Mouse (Mus musculus) spleen, adult 2 months (tissue): ENCODE measurements at regions not wholly inside any gene's neighbourhood (a gene's known extent, or its start where the extent isn't known, plus 50 kb on each side); places are given as distances from the start of the nearest gene placed in this dataset.

ENCODE experiments used
- DNase-seq, 2 experiments: peaks; one replicate each; pipeline versions ENCODE4 v3.0.0 to v3.0.0-alpha.2; 2012 to 2021; ENCODE audit warnings: low spot score in 2 of 2, low read depth in 1 of 2
- H3K27ac ChIP-seq: fragments of 200-500 bp; 2 replicates; pipeline ENCODE4 v1.5.1; 2012; ENCODE audit warnings: low read length, inconsistent platforms; ENCODE audit not compliant: insufficient read depth
- H3K27me3 ChIP-seq: fragments of 200-500 bp; 2 replicates; pipeline ENCODE4 v1.6.1; 2012; ENCODE audit warnings: mild to moderate bottlenecking, moderate library complexity, low read length, inconsistent platforms; ENCODE audit not compliant: control insufficient read depth, insufficient read depth
- H3K36me3 ChIP-seq: fragments of 200-500 bp; 2 replicates; pipeline ENCODE4 v1.6.1; 2012; ENCODE audit warnings: mild to moderate bottlenecking, low read length, inconsistent platforms; ENCODE audit not compliant: control insufficient read depth, insufficient read depth
- H3K4me1 ChIP-seq: fragments of 200-500 bp; 2 replicates; pipeline ENCODE4 v1.6.1; 2011; ENCODE audit warnings: inconsistent platforms; ENCODE audit not compliant: control insufficient read depth, insufficient read depth, insufficient read length
- H3K4me3 ChIP-seq: fragments of 200-500 bp; 2 replicates; pipeline ENCODE4 v1.5.1; 2011; ENCODE audit warnings: mild to moderate bottlenecking, inconsistent platforms; ENCODE audit not compliant: insufficient read depth, insufficient read length; ENCODE audit errors: extremely low read depth
- CTCF ChIP-seq: fragments of 200-500 bp; IDR thresholded peaks from 2 replicates; pipeline ENCODE4 v1.5.1; 2011; ENCODE audit warnings: mild to moderate bottlenecking, inconsistent platforms; ENCODE audit not compliant: insufficient read depth, insufficient read length, insufficient replicate concordance; ENCODE audit errors: extremely low read depth
- POLR2A ChIP-seq: fragments of 200-500 bp; IDR thresholded peaks from 2 replicates; pipeline ENCODE4 v1.6.1; 2011; ENCODE audit warnings: low read depth, low read length, inconsistent platforms
- WGBS: fragments of 180-500 bp; shearing (Covaris S2); methylation state at CpG from one replicate; pipeline ENCODE4 v1.1.7; 2018; 5-methylcytosine and 5-hydroxymethylcytosine counted together

DNA sequence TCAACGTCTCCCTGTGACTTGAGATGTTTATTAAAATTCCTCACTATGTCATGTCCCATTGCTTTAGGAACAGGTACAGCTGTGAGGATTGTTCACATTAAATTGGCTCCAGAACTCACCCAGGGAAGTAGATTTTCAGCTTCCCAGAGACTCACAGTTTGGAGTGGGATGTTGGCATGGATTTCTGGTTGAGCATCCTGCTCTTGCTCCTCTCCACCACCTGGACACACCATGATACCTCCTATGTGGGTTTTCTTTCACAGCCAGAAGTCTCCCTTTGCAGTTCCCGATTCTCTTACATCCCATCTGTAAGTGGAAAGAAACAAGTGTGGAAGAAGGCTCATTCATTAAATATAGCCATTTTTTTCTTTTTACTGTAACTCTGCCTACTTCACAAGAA lies 278.8 kb upstream of the Emcn start:
- no peak overlapping the region for H3K27ac ChIP-seq
- H3K27me3 ChIP-seq: no peaks in the 10 kb centered on the region
- no peak overlapping the region for H3K4me3 ChIP-seq
- WGBS: 86% methylated on average over 2 of the region's 2 CpGs
- no peak for DNase-seq
- TF ChIP-seq CTCF: no peak
- TF ChIP-seq POLR2A: no peak
- no peaks in the 10 kb centered on the region for H3K4me1 ChIP-seq
- H3K36me3 ChIP-seq: no peaks in the 10 kb centered on the region

DNA sequence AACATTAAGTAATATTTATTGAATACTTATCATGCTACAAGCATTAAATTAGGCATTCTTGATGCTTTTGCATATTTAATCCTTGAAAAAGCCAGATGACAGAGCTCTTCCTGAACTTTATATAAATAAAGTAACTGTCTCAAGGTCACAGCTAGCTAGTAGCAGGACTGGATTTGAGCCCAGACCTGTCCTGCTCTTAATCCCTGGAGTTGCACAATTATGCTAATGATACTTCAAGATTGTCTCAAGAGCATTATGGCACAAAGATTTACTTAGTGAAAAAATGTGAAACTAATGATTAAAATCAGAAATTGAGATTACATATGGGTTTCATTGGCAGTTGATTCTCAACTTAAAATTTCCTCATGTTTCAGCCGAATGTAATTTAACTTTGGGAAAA lies 273.5 kb upstream of the Emcn start:
- 89% methylated on average over 1 of the region's 1 CpGs for WGBS
- Histone ChIP-seq H3K27me3 (no peaks in the 10 kb centered on the region), H3K4me1 (no peaks in the 10 kb centered on the region), H3K36me3 (no peaks in the 10 kb centered on the region), H3K4me3 (no peak overlapping the region), H3K27ac (no peak overlapping the region)
- no peak for DNase-seq
- TF ChIP-seq POLR2A: no peak
- no peak for TF ChIP-seq CTCF

DNA sequence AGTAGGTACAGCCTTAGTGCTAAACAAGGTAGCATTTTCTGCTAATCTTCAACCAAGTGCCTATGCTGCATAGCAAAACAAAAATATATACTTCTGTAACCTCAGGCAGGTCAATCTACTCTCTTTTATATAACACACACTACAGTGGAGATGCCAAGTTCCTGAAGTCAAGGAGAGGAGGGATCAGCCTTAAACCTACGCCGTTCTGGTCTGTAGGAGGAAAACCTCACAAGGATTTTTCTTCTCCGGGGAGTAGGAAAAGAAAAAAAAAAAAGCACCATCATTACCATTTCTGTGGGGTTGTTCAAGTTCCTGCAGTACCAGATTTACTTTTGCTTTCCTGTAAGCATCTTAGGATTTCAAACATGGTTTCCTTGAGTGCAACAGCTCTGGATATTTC lies 271.5 kb upstream of the Emcn start:
- no peaks in the 10 kb centered on the region for H3K36me3 ChIP-seq
- no peak overlapping the region for H3K27ac ChIP-seq
- no peaks in the 10 kb centered on the region for H3K4me1 ChIP-seq
- 85% methylated on average over 3 of the region's 3 CpGs for WGBS
- no peaks in the 10 kb centered on the region for H3K27me3 ChIP-seq
- no peak overlapping the region for H3K4me3 ChIP-seq
- no peak for TF ChIP-seq CTCF
- no peak for TF ChIP-seq POLR2A
- no peak for DNase-seq

DNA sequence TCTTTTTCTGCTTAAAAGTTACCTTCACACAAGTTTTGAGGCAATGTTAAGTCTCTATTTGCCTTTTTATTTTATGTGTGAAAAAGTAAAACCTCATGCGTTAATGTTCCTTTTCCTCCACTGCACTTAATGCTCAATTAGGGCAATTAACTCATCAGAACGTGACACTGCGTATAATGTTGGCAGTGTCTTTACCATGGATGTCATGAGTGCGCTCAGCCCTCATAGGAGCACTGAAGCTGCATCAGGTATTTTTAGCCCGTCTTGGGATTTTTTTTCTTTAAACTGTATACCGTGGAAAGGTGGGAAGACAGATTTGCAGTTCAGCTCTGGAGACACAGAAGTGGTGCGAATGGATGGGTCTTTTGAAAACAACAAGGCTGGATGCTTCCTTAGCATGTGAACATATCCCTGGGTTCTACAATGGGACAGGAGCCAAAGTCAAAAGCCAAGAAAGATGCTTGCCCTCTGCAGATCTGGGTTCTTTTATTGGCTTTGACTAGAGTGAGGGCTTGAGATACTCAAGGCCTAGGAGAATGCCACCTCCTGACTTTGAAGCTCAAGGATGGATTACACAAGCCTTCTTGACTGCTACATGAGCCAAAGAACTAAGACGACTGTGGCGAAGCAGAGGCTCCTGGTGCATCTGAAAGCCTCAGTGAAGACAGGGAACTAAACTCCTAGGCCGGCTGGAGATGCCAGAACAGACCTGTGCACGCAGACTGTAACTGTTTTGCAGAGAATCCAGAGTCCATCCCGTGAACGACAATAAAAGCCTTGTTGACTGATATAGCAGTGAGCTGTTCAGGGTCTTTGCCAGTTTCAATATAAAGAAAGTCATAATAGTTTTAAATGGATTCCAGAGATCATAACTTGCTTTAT lies 262.9 kb upstream of the Emcn start:
- Histone ChIP-seq H3K4me3 (no peak overlapping the region), H3K27me3 (no peaks in the 10 kb centered on the region), H3K4me1 (no peaks in the 10 kb centered on the region), H3K36me3 (no peaks in the 10 kb centered on the region), H3K27ac (no peak overlapping the region)
- WGBS: 92% methylated on average over 13 of the region's 13 CpGs
- TF ChIP-seq CTCF (no peak), POLR2A (no peak)
- no peak for DNase-seq

DNA sequence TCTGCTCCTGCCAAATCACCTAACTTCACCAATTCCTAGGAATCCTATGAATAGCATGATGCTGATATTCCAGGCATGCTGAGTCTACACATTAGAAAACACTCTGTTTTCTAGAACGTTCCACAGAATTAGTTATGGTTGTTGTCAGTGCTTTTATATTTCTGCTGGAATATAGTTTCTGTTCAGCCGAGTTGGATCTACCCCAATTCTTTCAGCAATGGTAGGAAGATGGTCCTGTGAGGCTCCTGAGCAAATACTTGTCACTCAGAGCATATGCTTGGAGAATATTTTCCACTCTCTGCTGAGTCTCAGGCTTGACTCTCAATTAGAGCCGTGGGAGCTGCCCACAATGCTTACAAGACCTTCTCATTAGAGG lies 262.3 kb upstream of the Emcn start:
- 84% methylated on average over 3 of the region's 3 CpGs for WGBS
- Histone ChIP-seq H3K4me1 (no peaks in the 10 kb centered on the region), H3K4me3 (no peak overlapping the region), H3K36me3 (no peaks in the 10 kb centered on the region), H3K27me3 (no peaks in the 10 kb centered on the region), H3K27ac (no peak overlapping the region)
- no peak for DNase-seq
- no peak for TF ChIP-seq CTCF
- no peak for TF ChIP-seq POLR2A

DNA sequence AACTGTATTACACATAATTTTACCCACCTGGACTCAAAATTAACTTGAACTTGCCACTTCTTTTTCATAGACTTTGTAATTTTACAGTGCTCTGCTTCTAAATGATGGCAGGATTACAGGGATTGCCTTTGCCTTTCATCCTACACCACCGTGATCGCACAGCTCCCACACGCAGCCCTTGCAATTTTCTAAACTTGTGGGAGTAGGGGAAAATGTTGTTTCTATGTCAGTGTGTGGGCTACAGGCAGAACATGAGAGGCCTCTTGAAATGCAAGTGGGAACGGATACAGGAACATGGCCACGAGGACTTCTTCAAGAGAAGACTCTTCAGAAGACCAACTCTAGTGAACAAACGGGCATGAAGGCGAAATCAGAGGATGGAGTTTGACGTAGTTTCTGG lies 254.0 kb upstream of the Emcn start:
- no peak for DNase-seq
- Histone ChIP-seq H3K4me1 (no peaks in the 10 kb centered on the region), H3K27me3 (no peaks in the 10 kb centered on the region), H3K4me3 (no peak overlapping the region), H3K36me3 (no peaks in the 10 kb centered on the region), H3K27ac (no peak overlapping the region)
- 93% methylated on average over 8 of the region's 8 CpGs for WGBS
- TF ChIP-seq CTCF: no peak
- TF ChIP-seq POLR2A: no peak
